Mouse (Mus musculus) left cerebral cortex, adult 8-10 months (tissue): ENCODE data around the gene Sema3f. TPM values are rescaled to one million over a fixed set of nuclear protein-coding genes. Genes with fewer than 3 reads are reported as not detected.
"Not testable (repeated sequence)": the region's sequence is repeated elsewhere in the genome, so short reads cannot be mapped to it uniquely, and the experiment has no call there.

ENCODE experiments used
- DNase-seq, 2 experiments: peaks; one replicate each; pipeline ENCODE4 v3.0.0; 2022; ENCODE audit warnings: low spot score in 2 of 2
- total RNA-seq, 4 experiments: library from RNA; stranded (reverse); gene quantifications; 2 replicates each; pipeline ENCODE4 v1.2.4; 2022

Sema3f gene
- total RNA-seq, 4 experiments from 2014 or later = 14.5 to 17.6 (median 16.0) TPM

DNA sequence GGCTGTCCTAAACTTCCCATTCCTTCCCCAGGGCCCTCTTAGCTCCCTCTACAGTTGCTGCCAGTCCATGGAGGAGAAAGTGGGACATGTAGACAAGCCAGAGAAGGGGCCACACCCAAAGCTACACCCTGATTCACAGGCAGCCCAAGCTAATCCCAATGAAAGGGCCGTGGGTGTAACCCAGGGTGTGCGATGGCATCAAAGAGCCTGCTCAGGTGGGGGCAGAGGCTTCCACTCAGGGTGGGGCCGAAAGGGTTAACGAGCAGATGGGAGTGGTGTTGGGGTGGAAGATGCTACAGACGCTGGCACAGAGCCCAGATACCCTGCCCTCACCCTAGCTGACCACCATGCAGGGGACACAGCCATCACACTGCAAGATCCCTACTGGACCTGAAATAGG, 17.5 kb downstream of the Sema3f start:
- no peak for DNase-seq

DNA sequence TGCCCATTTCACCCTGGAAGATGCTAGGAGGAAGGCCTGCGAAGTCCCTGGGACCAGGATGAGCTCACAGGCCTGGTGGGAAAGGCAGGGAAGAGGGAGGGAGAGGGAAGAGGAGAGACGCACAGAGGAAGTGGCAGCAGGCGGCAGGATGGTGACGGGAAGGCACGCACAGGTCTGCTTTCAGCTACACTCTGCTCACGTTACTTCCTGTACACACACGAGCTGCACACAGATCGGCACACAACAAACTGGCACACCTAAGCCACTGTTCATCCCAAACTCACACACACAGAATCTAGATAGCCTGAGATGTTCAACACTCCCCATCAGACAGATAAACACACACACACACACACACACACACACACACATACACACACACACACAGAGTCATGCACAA, 19.9 kb downstream of the Sema3f start:
- no peak for DNase-seq

GRCm38 (mm10) chr9:107688939-107689338, 21.3 kb downstream of the Sema3f start:
- DNase-seq = no peak

DNA sequence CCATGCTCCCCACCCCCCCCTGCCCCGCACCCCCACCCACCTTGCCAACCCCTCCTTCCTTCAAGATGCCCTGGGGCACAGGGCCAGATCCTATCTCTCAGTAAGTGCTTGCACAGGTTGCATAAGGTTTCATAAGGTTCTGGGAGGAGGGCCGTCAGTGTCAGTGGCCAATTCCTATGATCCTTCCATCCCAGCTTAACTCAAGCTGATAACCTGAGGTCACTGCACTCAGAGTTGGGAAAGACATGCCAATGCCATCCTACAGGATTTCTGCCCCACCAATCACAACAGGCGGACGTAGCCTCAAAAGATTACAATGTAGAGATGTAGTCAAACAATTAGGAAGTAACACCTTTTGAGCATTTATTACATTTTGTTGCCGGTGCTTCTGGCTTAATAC, 21.9 kb downstream of the Sema3f start:
- no peak for DNase-seq

- no peak for DNase-seq
Observed at GRCm38 (mm10) chr9:107685231-107685981, 24.9 kb downstream of the Sema3f start.

DNA sequence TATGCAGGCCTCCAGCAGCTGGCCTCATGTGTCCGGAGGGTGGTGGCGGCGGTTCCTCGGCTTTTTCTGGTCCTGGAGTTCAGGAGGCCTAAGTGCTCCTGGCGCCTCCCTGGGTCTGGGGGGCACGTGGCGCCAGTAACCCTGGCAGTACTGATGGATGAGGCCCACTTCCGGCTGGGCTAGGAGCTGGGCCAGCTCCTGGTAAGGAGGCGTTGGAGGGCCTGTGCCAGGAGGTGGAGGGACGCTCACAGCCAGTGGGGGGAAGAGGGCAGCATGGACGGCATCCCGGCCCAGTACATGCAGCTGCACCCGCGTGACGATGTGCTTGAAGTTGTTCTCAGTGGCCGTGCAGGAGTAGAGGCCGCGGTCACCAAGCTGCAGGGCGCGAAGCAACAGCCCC, 27.9 kb downstream of the Sema3f start:
- DNase-seq = no peak

GRCm38 (mm10) chr9:107679501-107679900, 30.8 kb downstream of the Sema3f start, which contains the start of gene Gnat1:
Gene Gnat1, minus strand, starts transcription at chr9:107679712.
- DNase-seq = no peak

DNA sequence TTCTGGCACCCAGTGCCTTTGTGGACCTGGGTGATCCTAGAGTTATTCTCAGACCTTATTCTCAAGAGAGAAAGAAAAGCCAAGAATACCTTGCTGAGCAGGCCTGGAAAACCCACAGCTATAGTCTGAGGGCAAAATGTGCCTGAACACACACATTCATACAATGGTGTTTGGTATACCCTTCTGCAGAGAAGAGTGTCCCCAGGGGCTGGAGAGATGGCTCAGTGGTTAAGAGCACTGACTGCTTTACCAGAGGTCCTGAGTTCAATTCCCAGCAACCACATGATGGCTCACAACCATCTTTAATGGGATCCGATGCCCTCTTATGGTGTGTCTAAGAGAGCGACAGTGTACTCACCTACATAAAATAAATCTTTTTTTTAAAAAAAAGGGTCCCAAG, 31.4 kb downstream of the Sema3f start:
- DNase-seq = no peak

- not testable (repeated sequence) for DNase-seq
Observed at GRCm38 (mm10) chr9:107677819-107678526, 32.3 kb downstream of the Sema3f start.

DNA sequence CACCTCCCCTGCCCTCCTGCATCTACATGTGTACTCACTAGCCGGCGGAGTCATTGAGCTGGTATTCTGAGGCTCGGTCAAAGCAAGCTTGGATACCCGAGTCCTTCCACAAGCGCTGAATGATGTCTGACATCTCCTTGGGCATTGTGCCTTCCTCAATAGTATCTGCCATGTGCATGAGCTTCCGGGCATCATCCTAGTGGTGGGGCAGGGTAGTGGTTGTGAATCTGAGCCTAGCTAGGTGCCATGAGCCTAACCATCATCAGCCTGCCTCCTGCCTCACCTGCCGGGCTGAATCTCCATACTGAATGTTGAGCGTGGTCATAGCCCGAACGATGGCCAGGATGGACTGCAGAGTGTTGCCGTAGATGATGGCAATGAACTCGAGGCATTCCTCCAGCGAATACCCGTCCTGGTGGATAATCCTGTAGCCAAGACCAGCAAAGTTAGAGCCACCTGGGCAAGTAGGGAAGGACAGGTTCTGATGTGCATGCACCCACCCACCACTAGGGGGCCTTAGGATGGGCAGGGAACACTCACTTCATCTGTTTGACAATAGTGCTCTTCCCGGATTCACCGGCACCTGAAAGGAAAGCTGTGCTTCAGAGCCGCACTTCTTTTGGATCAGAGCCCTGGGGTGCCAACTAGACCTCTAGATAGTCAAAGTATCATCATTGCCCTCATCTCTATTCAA, 33.0 kb downstream of the Sema3f start:
- no peak for DNase-seq

DNA sequence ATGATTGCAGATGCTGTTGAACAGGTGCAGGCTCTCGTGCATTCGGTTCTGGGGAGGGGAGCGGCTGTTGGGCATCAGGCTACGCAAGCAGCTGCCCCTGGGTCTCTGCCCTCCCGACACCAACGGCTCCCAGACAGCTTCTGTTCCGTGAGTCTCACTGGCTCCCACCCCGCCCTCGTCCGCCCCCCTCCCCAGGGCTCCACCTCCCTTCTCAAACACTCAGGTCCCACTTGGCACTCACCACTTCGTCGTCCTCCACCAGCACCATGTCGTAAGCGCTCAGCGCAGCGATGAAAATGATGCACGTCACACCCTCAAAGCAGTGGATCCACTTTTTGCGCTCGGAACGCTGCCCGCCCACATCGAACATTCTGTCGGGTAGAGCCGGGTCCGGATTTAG, 34.0 kb downstream of the Sema3f start:
- DNase-seq = no peak

DNA sequence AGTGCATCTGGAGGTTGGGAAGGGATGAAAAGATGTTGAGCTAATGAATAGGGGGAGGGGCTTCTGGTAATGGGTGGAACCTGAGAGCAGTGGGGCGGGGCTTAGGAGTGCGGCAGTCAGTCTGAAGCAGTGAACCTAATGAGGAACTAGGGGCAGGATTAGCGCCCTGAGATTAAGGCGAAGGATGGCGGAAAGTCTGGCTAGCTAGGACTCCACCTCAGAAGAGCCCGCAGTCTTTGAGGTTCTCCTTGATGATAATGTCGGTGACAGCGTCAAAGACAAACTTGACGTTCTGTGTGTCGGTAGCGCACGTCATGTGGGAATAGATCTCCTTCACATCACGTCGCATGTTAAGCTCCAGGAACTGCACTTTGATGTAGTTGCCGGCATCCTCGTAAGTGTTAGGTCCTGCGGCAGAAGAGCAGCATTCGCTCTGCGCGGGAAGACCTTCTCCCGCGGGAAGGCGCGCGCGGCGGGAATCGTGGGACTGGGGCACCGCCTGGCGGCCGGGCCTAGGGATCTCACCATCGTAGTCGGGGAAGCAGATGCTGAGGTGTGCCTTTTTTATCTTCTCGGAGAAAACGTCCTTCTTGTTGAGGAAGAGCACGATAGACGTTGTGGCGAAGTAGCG, 34.5 kb downstream of the Sema3f start:
- peak in 1 of 2 experiments; percentile 57 for DNase-seq

GRCm38 (mm10) chr9:107674609-107675429, 35.5 kb downstream of the Sema3f start:
- no peak for DNase-seq

GRCm38 (mm10) chr9:107670259-107670658, 40.0 kb downstream of the Sema3f start:
- no peak for DNase-seq

GRCm38 (mm10) chr9:107669480-107669945, 40.8 kb downstream of the Sema3f start, which contains the start of gene Slc38a3:
Gene Slc38a3, minus strand, starts transcription at chr9:107669530.
- DNase-seq = no peak

DNA sequence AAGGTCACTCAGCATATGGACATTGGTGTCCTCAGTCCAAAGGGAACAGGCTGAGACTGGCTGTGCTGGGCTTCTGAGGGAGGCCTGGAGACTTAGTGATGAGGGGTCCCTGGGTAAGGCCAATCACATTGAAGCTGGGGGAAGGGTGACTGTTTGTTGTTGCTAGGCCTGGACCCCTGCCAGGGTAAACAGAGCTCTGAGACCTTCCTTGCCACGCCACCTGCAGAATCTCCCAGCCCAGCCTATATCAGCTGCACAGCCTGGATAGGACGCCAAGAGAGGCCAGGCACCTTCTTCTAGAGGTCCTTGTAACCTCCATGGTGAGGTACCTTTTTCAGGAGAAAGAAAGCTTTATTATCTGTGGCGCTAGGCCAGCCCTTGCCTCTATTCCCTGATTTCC, 41.4 kb downstream of the Sema3f start:
- no peak for DNase-seq

DNA sequence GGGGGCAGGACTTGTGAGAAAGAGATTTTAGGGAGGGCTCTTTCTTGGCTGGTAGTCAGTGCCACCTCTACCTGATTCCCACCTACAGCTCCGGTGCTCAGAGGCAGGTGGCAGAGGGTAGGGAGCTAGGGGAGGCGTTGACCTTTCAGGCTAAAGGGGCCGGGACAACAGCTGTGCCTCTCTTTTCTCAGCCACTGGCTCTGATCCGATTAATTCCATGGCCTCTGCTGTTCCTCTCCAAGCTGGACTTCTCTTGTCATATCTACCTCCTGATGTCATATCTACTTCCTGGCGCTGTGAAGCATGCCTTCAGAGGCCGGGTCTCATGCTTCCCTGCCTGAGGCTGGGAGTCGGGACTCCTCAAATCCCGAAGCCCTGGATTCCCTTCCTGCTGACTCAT, 42.3 kb downstream of the Sema3f start:
- DNase-seq = no peak

- DNase-seq = no peak
Observed at GRCm38 (mm10) chr9:107667219-107667618, 43.1 kb downstream of the Sema3f start.

DNA sequence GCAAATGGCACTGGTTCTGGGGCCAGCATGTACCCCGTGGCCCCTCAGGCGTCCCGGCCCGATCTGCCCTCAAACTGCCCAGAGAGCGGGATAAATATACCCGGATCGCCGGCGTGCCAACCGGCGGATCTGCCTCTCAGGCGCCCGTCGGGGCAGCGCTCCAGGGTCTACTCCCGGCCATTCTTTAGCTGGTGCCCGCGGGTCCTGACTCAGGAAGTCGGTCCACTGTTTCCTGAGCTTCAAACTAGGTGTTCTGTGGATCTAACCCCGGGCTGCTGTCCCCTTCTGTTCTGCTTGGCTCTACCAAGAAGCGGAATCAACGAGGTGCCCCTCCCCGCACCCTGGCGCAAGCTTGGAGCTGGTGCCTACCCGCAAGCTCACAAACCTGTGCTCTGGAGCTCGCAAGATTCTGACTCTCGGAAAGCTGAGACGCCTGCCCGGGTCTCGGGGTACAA, 43.5 kb downstream of the Sema3f start:
- DNase-seq = no peak

DNA sequence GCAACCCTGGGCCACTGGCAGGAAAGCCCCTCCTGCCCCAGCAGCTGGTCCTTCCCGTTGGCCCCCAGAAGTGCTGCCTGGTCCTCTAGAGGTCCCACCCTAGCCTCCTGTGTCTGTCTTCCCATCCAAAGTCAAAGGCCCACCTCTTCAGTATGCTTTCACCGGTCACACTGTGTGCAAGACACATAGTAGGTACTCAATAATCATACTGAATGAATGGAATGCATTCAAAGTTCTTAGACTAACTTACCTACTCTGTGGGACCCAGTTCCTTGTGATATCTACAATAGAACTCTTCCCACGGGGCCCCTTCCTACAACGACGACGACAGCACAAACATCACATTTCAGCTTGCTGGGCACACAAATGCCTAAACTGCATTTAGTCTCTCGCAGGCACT, 45.0 kb downstream of the Sema3f start:
- DNase-seq = no peak

DNA sequence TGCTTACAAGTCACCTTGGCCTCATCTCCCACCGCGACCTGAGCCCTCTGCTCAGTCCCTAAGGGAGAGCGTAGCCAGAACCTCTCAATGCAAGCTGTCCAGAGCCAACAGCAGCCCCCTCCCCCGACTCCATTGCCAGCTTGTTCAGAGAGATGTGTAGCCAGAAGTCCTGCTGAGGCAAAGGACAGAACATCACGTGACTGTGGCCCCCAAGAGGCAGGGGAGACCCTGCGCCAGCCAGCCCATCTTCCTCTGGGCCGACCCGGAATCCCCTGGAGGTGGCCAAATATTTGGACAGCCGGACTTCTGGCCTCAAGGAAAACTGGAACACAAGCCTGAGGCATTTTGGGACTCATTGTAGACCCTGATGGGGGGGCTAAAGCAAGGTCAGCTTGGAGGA, 46.8 kb downstream of the Sema3f start:
- no peak for DNase-seq
